9 mouse cellular contexts compared by ENCODE assay signal in genomic region chr14:123202313-123202712, GRCm38 (mm10).
DNase-seq lines count a peak whose midpoint lies in the region; ATAC-seq and TF ChIP-seq lines count a peak whose summit lies in the region.
"Had no signal": no experiment of that assay in that cellular context is flagged by ENCODE, and none has a peak within 500 bp of the region (broad histone marks: within the 10 kb centered on the region; RNA-seq: fewer than 3 reads in every experiment).

No protein-coding gene starts in this region.

- intact Hi-C loops in heart, postnatal 25 days (cut with DNase I), result no loop called here

- no peaks in the 10 kb centered on the region for H3K36me3 ChIP-seq in heart, embryonic 16.5 days (ENCODE audit: control insufficient read depth, insufficient read depth)
- no peaks in the 10 kb centered on the region for H3K36me3 ChIP-seq in lung, postnatal 0 days (ENCODE audit: insufficient read depth, low read length)
- no peaks in the 10 kb centered on the region for H3K36me3 ChIP-seq in forebrain, embryonic 15.5 days
- no peaks in the 10 kb centered on the region for H3K36me3 ChIP-seq in stomach, postnatal 0 days (ENCODE audit: control insufficient read depth, insufficient read depth, low read length)

- peak overlapping the region; percentile 59 for H3K4me2 ChIP-seq in heart, embryonic 16.5 days (ENCODE audit: low read depth, low read length)
- peak overlapping the region; percentile 11; the same call in 1 of the 2 replicates for H3K4me2 ChIP-seq in lung, postnatal 0 days (replicated peaks; ENCODE audit: low read depth, low read length)
- H3K4me2 ChIP-seq in forebrain, embryonic 15.5 days (replicated peaks), result peak overlapping the region; percentile 31
- peak overlapping the region; percentile 47 for H3K4me2 ChIP-seq in stomach, postnatal 0 days (replicated peaks; ENCODE audit: low read depth)

- no peak overlapping the region for H3K9ac ChIP-seq in heart, embryonic 16.5 days (ENCODE audit: low read length)
- H3K9ac ChIP-seq in lung, postnatal 0 days (replicated peaks; ENCODE audit: low read depth), result no peak overlapping the region
- H3K9ac ChIP-seq in forebrain, embryonic 15.5 days (replicated peaks), result no peak overlapping the region
- H3K9ac ChIP-seq in stomach, postnatal 0 days (ENCODE audit: low read length), result no peak overlapping the region

- peak overlapping the region; percentile 31 for H3K4me3 ChIP-seq in heart, embryonic 16.5 days (ENCODE audit: low read length)
- no peak overlapping the region for H3K4me3 ChIP-seq in lung, postnatal 0 days (ENCODE audit: low read depth, low read length)
- 0 out of 2 replicates have a peak overlapping the region, but pooled peaks have one; percentile 2 for H3K4me3 ChIP-seq in forebrain, embryonic 15.5 days
- peak overlapping the region; percentile 18; the same call in 1 of the 2 replicates for H3K4me3 ChIP-seq in stomach, postnatal 0 days (ENCODE audit: low read depth, low read length)

- peak overlapping the region; percentile 65 for H3K27ac ChIP-seq in heart, embryonic 16.5 days (ENCODE audit: low read length)
- H3K27ac ChIP-seq in lung, postnatal 0 days (ENCODE audit: low read length), result no peak overlapping the region
- H3K27ac ChIP-seq in forebrain, embryonic 15.5 days (replicated peaks), result peak overlapping the region; percentile 78
- H3K27ac ChIP-seq in stomach, postnatal 0 days (replicated peaks), result no peak overlapping the region
- H3K27ac ChIP-seq: macrophage had no signal

- no peak for DNase-seq in heart, postnatal 25 days (ENCODE audit: low spot score)
- no peak for DNase-seq in lung, postnatal 0 days (ENCODE audit: low spot score)
- DNase-seq in lung, postnatal 10 days, result no peak
- no peak for DNase-seq in stomach, postnatal 0 days (ENCODE audit: low spot score)
- DNase-seq: spleen, adult 18-20 months had no signal

- ATAC-seq in heart, embryonic 16.5 days (replicated peaks; ENCODE audit: extremely low read depth, insufficient read depth, low FRiP score), result no peak
- ATAC-seq in lung, postnatal 0 days, result no peak
- peak; percentile 57; the same call in 1 of the 2 replicates for ATAC-seq in forebrain, embryonic 15.5 days (replicated peaks)
- ATAC-seq in stomach, postnatal 0 days (ENCODE audit: low FRiP score, low TSS enrichment), result no peak
- no peak for ATAC-seq in erythroid progenitor cell, adult 5-6 weeks (replicated peaks; ENCODE audit: low FRiP score, poor library complexity, severe bottlenecking)

- 57% methylated on average over 4 of the region's 4 CpGs for WGBS in heart, embryonic 16.5 days
- 47% methylated on average over 4 of the region's 4 CpGs for WGBS in lung, postnatal 0 days
- whole genome bisulfite sequencing in forebrain, embryonic 15.5 days, result 31% methylated on average over 4 of the region's 4 CpGs
- WGBS in stomach, postnatal 0 days, result 34% methylated on average over 4 of the region's 4 CpGs

- H3K4me1 ChIP-seq in heart, embryonic 16.5 days (ENCODE audit: control insufficient read depth, insufficient read depth, low read length), result peaks cover 11% of the 10 kb centered on the region
- no peaks in the 10 kb centered on the region for H3K4me1 ChIP-seq in lung, postnatal 0 days (ENCODE audit: insufficient read depth, low read depth, low read length)
- H3K4me1 ChIP-seq in forebrain, embryonic 15.5 days, result peaks cover 20% of the 10 kb centered on the region
- H3K4me1 ChIP-seq in stomach, postnatal 0 days (replicated peaks; ENCODE audit: control insufficient read depth, insufficient read depth), result no peaks in the 10 kb centered on the region

- H3K27me3 ChIP-seq in heart, embryonic 16.5 days (ENCODE audit: control insufficient read depth, insufficient read depth, low read length), result no peaks in the 10 kb centered on the region
- H3K27me3 ChIP-seq in lung, postnatal 0 days (replicated peaks; ENCODE audit: insufficient read depth, low read length), result no peaks in the 10 kb centered on the region
- no peaks in the 10 kb centered on the region for H3K27me3 ChIP-seq in forebrain, embryonic 15.5 days
- H3K27me3 ChIP-seq in stomach, postnatal 0 days (ENCODE audit: control insufficient read depth, insufficient read depth, low read length), result no peaks in the 10 kb centered on the region

- TF ChIP-seq CTCF in lung, postnatal 0 days (IDR thresholded peaks at IDR 0.05), result no peak
- no peak for TF ChIP-seq CTCF in stomach, postnatal 0 days (IDR thresholded peaks at IDR 0.05; ENCODE audit: low read depth)

- TF ChIP-seq EP300 in lung, postnatal 0 days (IDR thresholded peaks at IDR 0.05), result no peak
- TF ChIP-seq EP300 in stomach, postnatal 0 days (optimal IDR thresholded peaks at IDR 0.05), result no peak

- H3K9me3 ChIP-seq in heart, embryonic 16.5 days (replicated peaks; ENCODE audit: control insufficient read depth, low read length), result no peaks in the 10 kb centered on the region
- H3K9me3 ChIP-seq in lung, postnatal 0 days (ENCODE audit: low read length), result no peaks in the 10 kb centered on the region
- no peaks in the 10 kb centered on the region for H3K9me3 ChIP-seq in forebrain, embryonic 15.5 days
- no peaks in the 10 kb centered on the region for H3K9me3 ChIP-seq in stomach, postnatal 0 days (ENCODE audit: control insufficient read depth, low read length)

Comparison
In these comparisons a context has a peak if more than half of its experiments do, and no peak if none do; other contexts are left out.
1. H3K27ac ChIP-seq: peak in heart, embryonic 16.5 days (single experiment) and forebrain, embryonic 15.5 days (single experiment); none in lung, postnatal 0 days (single experiment) and stomach, postnatal 0 days (single experiment).
2. Peak in every context shown above with its lines, with median percentiles within 50 percentile points of each other: H3K4me2 ChIP-seq.